Mouse (Mus musculus) megakaryocyte, embryonic 14.5 days (primary cell): ENCODE measurements around the gene Flt3l.

Experiments
- FLI1 ChIP-seq: IDR thresholded peaks from 2 replicates; pipeline ENCODE4 v1.6.1; 2012; ENCODE audit warnings: low read length, inconsistent platforms, mixed read lengths
- GATA1 ChIP-seq: IDR thresholded peaks from 3 replicates; pipeline ENCODE4 v1.6.1; 2012; ENCODE audit warnings: mixed read lengths, low read length, inconsistent platforms, borderline replicate concordance

DNA sequence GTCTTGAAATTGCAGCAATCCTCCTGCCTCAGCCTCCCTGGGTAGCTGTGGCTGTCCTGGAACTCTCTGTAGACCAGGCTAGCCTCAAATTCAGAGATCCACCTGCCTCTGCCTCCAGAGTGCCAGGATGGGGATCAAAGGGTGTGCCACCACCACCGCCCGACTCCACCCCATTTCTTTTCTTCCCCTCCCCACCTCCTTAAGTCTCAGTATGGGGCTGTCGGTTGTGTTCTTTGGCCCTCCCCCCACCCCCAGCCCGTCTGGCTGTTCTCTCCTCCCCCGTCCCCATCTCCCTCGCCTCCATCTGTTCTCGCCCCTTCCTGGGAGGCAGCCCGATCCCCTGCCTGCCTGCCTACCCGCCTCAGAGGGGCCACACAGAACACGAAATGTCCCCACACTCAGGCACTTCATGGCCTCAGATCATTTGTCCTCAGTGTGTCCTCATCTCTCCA lies 30.7 kb upstream of the Flt3l start:
- no peak for TF ChIP-seq FLI1
- TF ChIP-seq GATA1 = no peak
